Mouse (Mus musculus): Measurements from ENCODE around the gene Wipf2.

DNA sequence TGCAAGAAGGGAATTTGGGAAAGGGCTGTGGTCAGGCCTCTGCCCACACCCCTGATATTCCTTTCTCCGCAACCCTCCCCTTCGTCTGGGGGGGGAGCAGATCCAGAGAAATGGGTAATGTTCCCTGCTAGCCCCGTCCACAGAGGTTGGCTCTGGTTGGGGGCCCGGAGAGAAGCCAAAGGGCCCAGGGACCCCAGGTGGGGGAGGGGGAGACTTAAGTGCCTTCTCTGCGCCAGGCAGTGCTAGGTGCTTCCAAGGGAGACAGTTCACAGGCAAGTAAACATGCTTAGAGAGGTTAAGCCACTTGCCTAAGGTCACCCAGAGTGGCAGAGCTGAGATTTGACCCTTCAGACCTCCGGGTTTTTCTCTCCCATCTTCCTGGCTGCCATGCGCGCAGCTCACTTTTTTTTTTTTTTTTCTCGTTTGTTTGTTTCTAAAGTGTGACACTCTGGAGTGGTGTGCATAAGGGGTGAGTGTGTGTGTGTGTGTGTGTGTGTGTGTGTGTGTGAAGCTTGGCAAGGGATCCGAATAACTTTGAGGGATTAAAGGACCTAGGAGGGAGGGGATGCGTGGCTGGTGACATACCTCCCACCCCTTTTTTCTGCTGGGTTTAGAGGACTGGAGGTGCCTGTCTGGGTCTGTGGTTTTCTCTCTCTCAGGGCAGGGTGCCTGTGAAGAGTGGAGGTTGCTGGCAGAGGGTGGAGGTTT lies 81.6 kb downstream of the Wipf2 start:
- TF ChIP-seq EP300 (IDR thresholded peaks at IDR 0.05; ENCODE audit: low read length): no peak
- no peak for TF ChIP-seq CTCF (conservative IDR thresholded peaks at IDR 0.05 in 1 of 2, IDR thresholded peaks at IDR 0.05 in 1 of 2; ENCODE audit: low read depth in 2 of 2, low read length in 2 of 2)
- TF ChIP-seq CHD1 (IDR thresholded peaks at IDR 0.05; ENCODE audit: low read depth, low read length): no peak
- TF ChIP-seq ZC3H11A (IDR thresholded peaks at IDR 0.05; ENCODE audit: low read depth, low read length): no peak
- no peak for TF ChIP-seq HCFC1 (IDR thresholded peaks at IDR 0.05; ENCODE audit: low read depth, low read length)
- TF ChIP-seq MYC (IDR thresholded peaks at IDR 0.05; ENCODE audit: low read depth, low read length): no peak
- no peak for TF ChIP-seq NELFE (IDR thresholded peaks at IDR 0.05; ENCODE audit: low read depth, low read length)
- TF ChIP-seq POLR2A (IDR thresholded peaks at IDR 0.05; ENCODE audit: low read depth, low read length): no peak
- TF ChIP-seq USF1 (IDR thresholded peaks at IDR 0.05; ENCODE audit: low read depth, low read length): no peak
- TF ChIP-seq ZKSCAN1 (IDR thresholded peaks at IDR 0.05; ENCODE audit: borderline replicate concordance, low read depth, low read length): no peak
- no peak for TF ChIP-seq ETS1 (conservative IDR thresholded peaks at IDR 0.05; ENCODE audit: low read depth, low read length)
- TF ChIP-seq JUND (conservative IDR thresholded peaks at IDR 0.05; ENCODE audit: low read depth, low read length): no peak
- TF ChIP-seq MAX (IDR thresholded peaks at IDR 0.05; ENCODE audit: low read length): no peak
- no peak for TF ChIP-seq UBTF (IDR thresholded peaks at IDR 0.05; ENCODE audit: low read depth, low read length)
